Mouse (Mus musculus) lung, embryonic 16.5 days (tissue): ENCODE measurements at regions not wholly inside any gene's neighbourhood (a gene's known extent, or its start where the extent isn't known, plus 50 kb on each side); places are given as distances from the start of the nearest gene placed in this dataset.

ENCODE experiments used
- ATAC-seq: fragments of 200-750 bp; cut with Nextera tagmentation; 2 replicates; pipeline ENCODE4 v1.8.0; 2017; ENCODE audit warnings: low read depth, mild to moderate bottlenecking, moderate library complexity
- H3K27ac ChIP-seq: fragments of 300-500 bp; sonication (generic); 2 replicates; pipeline ENCODE4 v1.5.1; 2014; ENCODE audit warnings: mild to moderate bottlenecking, control low read depth, low read length
- H3K27me3 ChIP-seq: fragments of 300-500 bp; sonication (generic); 2 replicates; pipeline ENCODE4 v1.6.1; 2014; ENCODE audit warnings: low read depth, low read length, mixed read lengths; ENCODE audit not compliant: control insufficient read depth, insufficient read depth
- H3K36me3 ChIP-seq: fragments of 300-500 bp; sonication (generic); 2 replicates; pipeline ENCODE4 v1.6.1; 2014; ENCODE audit warnings: low read length; ENCODE audit not compliant: control insufficient read depth, insufficient read depth
- H3K4me1 ChIP-seq: fragments of 300-500 bp; sonication (generic); replicated peaks from 2 replicates; pipeline ENCODE4 v1.6.1; 2014; ENCODE audit warnings: low read length, mixed read lengths; ENCODE audit not compliant: control insufficient read depth, insufficient read depth
- H3K4me2 ChIP-seq: fragments of 300-500 bp; sonication (generic); 2 replicates; pipeline ENCODE4 v1.6.1; 2014; ENCODE audit warnings: low read depth, low read length, control low read depth
- H3K4me3 ChIP-seq: fragments of 300-500 bp; sonication (generic); 2 replicates; pipeline ENCODE4 v1.5.1; 2014; ENCODE audit warnings: mild to moderate bottlenecking, low read length, control low read depth
- H3K9ac ChIP-seq: fragments of 300-500 bp; sonication (generic); 2 replicates; pipeline ENCODE4 v1.6.1; 2014; ENCODE audit warnings: low read length, control low read depth
- H3K9me3 ChIP-seq: fragments of 300-500 bp; sonication (generic); 2 replicates; pipeline ENCODE4 v1.6.1; 2016; ENCODE audit warnings: low read length; ENCODE audit not compliant: control insufficient read depth
- WGBS: fragments of 180-500 bp; shearing (Covaris S2); extraction: QIAGEN DNeasy Blood & Tissue Kit; methylation state at CpG from one replicate; pipeline ENCODE4 v1.1.7; 2014; 5-methylcytosine and 5-hydroxymethylcytosine counted together

- no peak overlapping the region for H3K4me2 ChIP-seq
- ATAC-seq = peak; percentile 41; the same call in 1 of the 2 replicates
- H3K4me3 ChIP-seq = no peak overlapping the region
- H3K36me3 ChIP-seq = no peaks in the 10 kb centered on the region
- no peaks in the 10 kb centered on the region for H3K9me3 ChIP-seq
- no peak overlapping the region for H3K9ac ChIP-seq
- peaks cover 2% of the 10 kb centered on the region; the same call in 1 of the 2 replicates for H3K4me1 ChIP-seq
- 62% methylated on average over 1 of the region's 1 CpGs for whole genome bisulfite sequencing
- H3K27me3 ChIP-seq = no peaks in the 10 kb centered on the region
- peak overlapping the region; percentile 77; the same call in 1 of the 2 replicates for H3K27ac ChIP-seq
These were observed 50.4 kb upstream of the Atg10 start for GRCm38 (mm10) chr13:91274131-91274530.

GRCm38 (mm10) chr13:91274615-91275014, 50.8 kb upstream of the Atg10 start:
- H3K27ac ChIP-seq = peak overlapping the region; percentile 77; the same call in 1 of the 2 replicates
- H3K4me1 ChIP-seq = peaks cover 2% of the 10 kb centered on the region; the same call in 1 of the 2 replicates
- no peak overlapping the region for H3K9ac ChIP-seq
- H3K36me3 ChIP-seq = no peaks in the 10 kb centered on the region
- H3K27me3 ChIP-seq = no peaks in the 10 kb centered on the region
- no peak overlapping the region for H3K4me3 ChIP-seq
- no peak overlapping the region for H3K4me2 ChIP-seq
- 27% methylated on average over 6 of the region's 6 CpGs for WGBS
- ATAC-seq = peak; percentile 98
- H3K9me3 ChIP-seq = no peaks in the 10 kb centered on the region

- no peak overlapping the region for H3K4me3 ChIP-seq
- no peaks in the 10 kb centered on the region for H3K36me3 ChIP-seq
- H3K9ac ChIP-seq = no peak overlapping the region
These were observed 55.7 kb upstream of the Atg10 start for GRCm38 (mm10) chr13:91279487-91279886.

GRCm38 (mm10) chr13:91295552-91296170, 71.9 kb upstream of the Atg10 start:
- 71% methylated on average over 7 of the region's 7 CpGs for WGBS
- Histone ChIP-seq H3K9ac (no peak overlapping the region), H3K4me2 (no peak overlapping the region), H3K4me3 (no peak overlapping the region), H3K36me3 (no peaks in the 10 kb centered on the region), H3K27me3 (no peaks in the 10 kb centered on the region), H3K9me3 (peaks cover 7% of the 10 kb centered on the region), H3K27ac (no peak overlapping the region), H3K4me1 (no peaks in the 10 kb centered on the region)
- ATAC-seq = no peak

More at GRCm38 (mm10) chr13:91279487-91279886, 55.7 kb upstream of the Atg10 start:
- Histone ChIP-seq H3K4me2 (no peak overlapping the region), H3K9me3 (no peaks in the 10 kb centered on the region), H3K4me1 (0 out of 2 replicates have a peak, but pooled peaks cover 2% of the 10 kb centered on the region), H3K27ac (no peak overlapping the region), H3K27me3 (no peaks in the 10 kb centered on the region)
- ATAC-seq = no peak
- WGBS = 76% methylated on average over 3 of the region's 3 CpGs

GRCm38 (mm10) chr13:91296521-91297160, 72.9 kb upstream of the Atg10 start:
- H3K27me3 ChIP-seq = no peaks in the 10 kb centered on the region
- H3K27ac ChIP-seq = no peak overlapping the region
- H3K4me1 ChIP-seq = no peaks in the 10 kb centered on the region
- no peak overlapping the region for H3K9ac ChIP-seq
- H3K4me3 ChIP-seq = no peak overlapping the region
- WGBS = 57% methylated on average over 5 of the region's 5 CpGs
- H3K36me3 ChIP-seq = no peaks in the 10 kb centered on the region
- no peak for ATAC-seq
- peaks cover 7% of the 10 kb centered on the region for H3K9me3 ChIP-seq
- H3K4me2 ChIP-seq = no peak overlapping the region

GRCm38 (mm10) chr13:91301849-91302248, 78.1 kb upstream of the Atg10 start:
- Histone ChIP-seq H3K27me3 (no peaks in the 10 kb centered on the region), H3K4me2 (no peak overlapping the region), H3K4me3 (no peak overlapping the region), H3K4me1 (no peaks in the 10 kb centered on the region), H3K27ac (no peak overlapping the region), H3K36me3 (no peaks in the 10 kb centered on the region), H3K9me3 (0 out of 2 replicates have a peak, but pooled peaks cover 2% of the 10 kb centered on the region), H3K9ac (no peak overlapping the region)
- WGBS = 70% methylated on average over 1 of the region's 1 CpGs
- ATAC-seq = no peak

- Histone ChIP-seq H3K4me1 (no peaks in the 10 kb centered on the region), H3K9me3 (no peaks in the 10 kb centered on the region), H3K9ac (no peak overlapping the region), H3K4me3 (no peak overlapping the region), H3K27ac (no peak overlapping the region), H3K27me3 (no peaks in the 10 kb centered on the region), H3K36me3 (no peaks in the 10 kb centered on the region), H3K4me2 (no peak overlapping the region)
- ATAC-seq = no peak
- WGBS = 44% methylated on average over 6 of the region's 6 CpGs
These were observed 82.1 kb upstream of the Atg10 start for GRCm38 (mm10) chr13:91305697-91306405.

GRCm38 (mm10) chr13:91306545-91306944, 82.8 kb upstream of the Atg10 start:
- Histone ChIP-seq H3K27ac (no peak overlapping the region), H3K4me3 (no peak overlapping the region), H3K4me2 (no peak overlapping the region), H3K9ac (no peak overlapping the region), H3K27me3 (no peaks in the 10 kb centered on the region), H3K9me3 (no peaks in the 10 kb centered on the region), H3K4me1 (no peaks in the 10 kb centered on the region), H3K36me3 (no peaks in the 10 kb centered on the region)
- WGBS = 75% methylated on average over 4 of the region's 4 CpGs
- ATAC-seq = no peak

- Histone ChIP-seq H3K27ac (no peak overlapping the region), H3K36me3 (no peaks in the 10 kb centered on the region), H3K9me3 (no peaks in the 10 kb centered on the region), H3K4me1 (no peaks in the 10 kb centered on the region), H3K27me3 (no peaks in the 10 kb centered on the region), H3K4me2 (no peak overlapping the region), H3K9ac (no peak overlapping the region), H3K4me3 (no peak overlapping the region)
- 59% methylated on average over 5 of the region's 5 CpGs for WGBS
- ATAC-seq = peak; percentile 61; the same call in 1 of the 2 replicates
These were observed 89.3 kb upstream of the Atg10 start for GRCm38 (mm10) chr13:91312905-91313571.
